ENCODE assay signal across 8 mouse cellular contexts in the genomic region with DNA sequence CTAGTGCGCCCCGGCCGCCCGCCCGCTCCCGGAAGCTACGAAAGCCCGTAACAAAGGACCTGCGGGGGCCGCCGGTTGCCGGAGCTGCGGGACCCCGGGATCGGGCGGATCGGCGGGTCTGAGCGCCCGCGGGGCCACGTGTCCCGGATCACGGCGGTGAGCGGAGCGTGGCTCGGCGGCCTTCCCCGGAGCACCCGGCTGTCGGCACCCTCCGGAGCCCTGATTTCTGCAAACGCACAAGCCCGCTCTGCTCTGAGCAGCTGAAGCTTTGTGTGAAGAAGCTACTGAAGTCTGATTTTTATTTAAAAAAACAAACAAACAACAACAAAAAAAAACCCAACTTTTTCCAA. TPM values are rescaled to one million over a fixed set of nuclear protein-coding genes. Genes with fewer than 3 reads are reported as not detected.
A peak's percentile ranks its signal among the peaks of the same experiment; 100 is the strongest.
DNase-seq lines count a peak whose midpoint lies in the region; ATAC-seq and TF ChIP-seq lines count a peak whose summit lies in the region.

No protein-coding gene starts in this region.

- no peak for TF ChIP-seq CTCF in C2C12 (IDR thresholded peaks at IDR 0.05; ENCODE audit: control insufficient read depth, insufficient read depth, insufficient read length)
- TF ChIP-seq CTCF in liver, embryonic 14.5 days (IDR thresholded peaks at IDR 0.05; ENCODE audit: low read depth) = no peak

- peak overlapping the region; percentile 91 for H3K27ac ChIP-seq in forebrain, embryonic 13.5 days
- peak overlapping the region; percentile 21 for H3K27ac ChIP-seq in liver, embryonic 14.5 days

- peak overlapping the region; percentile 91 for H3K9ac ChIP-seq in forebrain, embryonic 13.5 days
- H3K9ac ChIP-seq in liver, embryonic 14.5 days (replicated peaks) = peak overlapping the region; percentile 83

- DNase-seq in liver, embryonic 14.5 days (ENCODE audit: low read depth in 3 of 3, low spot score in 3 of 3) = no peak
- DNase-seq in ovary, postnatal 36 days (ENCODE audit: low spot score) = no peak
- DNase-seq in right cerebral cortex, postnatal 4 days = no peak
- no peak for DNase-seq in thymus, postnatal 36 days

- peak overlapping the region; percentile 93 for H3K4me3 ChIP-seq in erythroblast, embryonic 14.5 days (replicated peaks)
- H3K4me3 ChIP-seq in C2C12 (ENCODE audit: insufficient read depth, poor library complexity, severe bottlenecking) = peak overlapping the region; percentile 85
- peak overlapping the region; percentile 88 for H3K4me3 ChIP-seq in forebrain, embryonic 13.5 days
- peak overlapping the region; percentile 88 to 93 for H3K4me3 ChIP-seq in liver, embryonic 14.5 days (ENCODE audit: insufficient read depth in 1 of 2, low read depth in 2 of 2, low read length in 2 of 2)

- peak overlapping the region; percentile 83 for H3K4me2 ChIP-seq in forebrain, embryonic 13.5 days
- peak overlapping the region; percentile 67 for H3K4me2 ChIP-seq in liver, embryonic 14.5 days (ENCODE audit: low read depth)

- H3K36me3 ChIP-seq in erythroblast, embryonic 14.5 days (ENCODE audit: control insufficient read depth) = peaks cover 21% of the 10 kb centered on the region
- peaks cover 12% of the 10 kb centered on the region for H3K36me3 ChIP-seq in C2C12 (ENCODE audit: control insufficient read depth, insufficient read depth)
- H3K36me3 ChIP-seq in forebrain, embryonic 13.5 days (ENCODE audit: poor library complexity, severe bottlenecking) = peaks cover 21% of the 10 kb centered on the region; the same call in 1 of the 2 replicates
- H3K36me3 ChIP-seq in liver, embryonic 14.5 days (replicated peaks; ENCODE audit: control insufficient read depth, insufficient read depth, low read depth) = no peaks in the 10 kb centered on the region

- H3K79me3 ChIP-seq in C2C12 (ENCODE audit: low read depth) = peaks cover 57% of the 10 kb centered on the region

- H3K9me3 ChIP-seq in erythroblast, embryonic 14.5 days (ENCODE audit: control insufficient read depth, low read length) = no peaks in the 10 kb centered on the region
- no peaks in the 10 kb centered on the region for H3K9me3 ChIP-seq in forebrain, embryonic 13.5 days (replicated peaks)
- H3K9me3 ChIP-seq in liver, embryonic 14.5 days (ENCODE audit: control insufficient read depth, low read length) = no peaks in the 10 kb centered on the region

- no peak for TF ChIP-seq EP300 in liver, embryonic 14.5 days (IDR thresholded peaks at IDR 0.05; ENCODE audit: low read depth)

- no peak for ATAC-seq in erythroblast, adult 5-6 weeks (replicated peaks; ENCODE audit: low FRiP score, poor library complexity, severe bottlenecking)
- peak; percentile 75 for ATAC-seq in forebrain, embryonic 13.5 days
- peak; percentile 44; the same call in 1 of the 2 replicates for ATAC-seq in liver, embryonic 14.5 days (ENCODE audit: insufficient read depth)

- peaks cover 82% of the 10 kb centered on the region for H3K79me2 ChIP-seq in C2C12 (ENCODE audit: control insufficient read depth, insufficient read depth)

- H3K27me3 ChIP-seq in erythroblast, embryonic 14.5 days (ENCODE audit: control insufficient read depth) = no peaks in the 10 kb centered on the region
- H3K27me3 ChIP-seq in C2C12 (ENCODE audit: control insufficient read depth, insufficient read depth, insufficient read length) = no peaks in the 10 kb centered on the region
- no peaks in the 10 kb centered on the region for H3K27me3 ChIP-seq in forebrain, embryonic 13.5 days
- H3K27me3 ChIP-seq in liver, embryonic 14.5 days (ENCODE audit: control insufficient read depth, insufficient read depth, low read length) = no peaks in the 10 kb centered on the region

- peak overlapping the region; percentile 86 for H3ac ChIP-seq in C2C12 (ENCODE audit: control insufficient read depth, insufficient read length, low read depth)

- peaks cover 38% of the 10 kb centered on the region for H3K4me1 ChIP-seq in erythroblast, embryonic 14.5 days (ENCODE audit: control insufficient read depth)
- peaks cover 47% of the 10 kb centered on the region for H3K4me1 ChIP-seq in forebrain, embryonic 13.5 days
- peaks cover 8 to 9% of the 10 kb centered on the region in 2 experiments; a peak in 3 of 4 replicates for H3K4me1 ChIP-seq in liver, embryonic 14.5 days (replicated peaks; ENCODE audit: control insufficient read depth in 2 of 2, insufficient read depth in 2 of 2, low read length in 1 of 2)

- WGBS in forebrain, embryonic 13.5 days = under 1% methylated on average over 33 of the region's 35 CpGs
- WGBS in liver, embryonic 14.5 days (ENCODE audit: insufficient replicate concordance) = under 1% methylated on average over 35 of the region's 35 CpGs

TF ChIP-seq in C2C12, 6 proteins besides CTCF, POLR2A, EP300 and RAD21:
- no peak for TF ChIP-seq MYOD1 (IDR thresholded peaks at IDR 0.05; ENCODE audit: control insufficient read depth, insufficient read length, low read depth)
- TF ChIP-seq MAX (IDR thresholded peaks at IDR 0.05) = no peak
- no peak for TF ChIP-seq FOSL1 (IDR thresholded peaks at IDR 0.05; ENCODE audit: insufficient read depth, low read length, poor library complexity, severe bottlenecking)
- no peak for TF ChIP-seq CEBPB (IDR thresholded peaks at IDR 0.05; ENCODE audit: low read depth)
- TF ChIP-seq USF1 (IDR thresholded peaks at IDR 0.05; ENCODE audit: low read depth) = no peak
- TF ChIP-seq MYOG (IDR thresholded peaks at IDR 0.05; ENCODE audit: control insufficient read depth, extremely low read depth, insufficient read length) = no peak

RNA-seq across cellular contexts. Expression of a gene that starts 0.3 kb away (rescaled TPM):
- 0.74 and 0.83 TPM in 2 replicates for polyA plus RNA-seq in erythroblast, embryonic 14.5 days (2012)
- total RNA-seq in erythroblast, adult 5-6 weeks (2015; ENCODE audit: low replicate concordance) = 10.4 and 11.7 TPM in 2 replicates
- total RNA-seq in erythroblast, adult 5-6 weeks (2017; ENCODE audit: low replicate concordance) = 0.34 and 1.1 TPM in 2 replicates
- polyA plus RNA-seq in C2C12 (2012; fragmentation: generic; extraction: Trizol) = 5.5 TPM
- 28.8 and 32.9 TPM in 2 replicates for polyA plus RNA-seq in forebrain, embryonic 13.5 days (2015; fragmentation: Nextera tagmentation; extraction: Ambion mirVana)
- polyA plus RNA-seq in liver, embryonic 14.5 days (2012; rRNA removed) = 3.3 and 4.1 TPM in 2 replicates
- polyA plus RNA-seq in liver, embryonic 14.5 days (2014; fragmentation: Nextera tagmentation; extraction: Ambion mirVana) = 2.5 and 3.8 TPM in 2 replicates

RNA-seq across cellular contexts. Expression of a gene that starts 0.6 kb away (rescaled TPM):
- 0.02 and 0.03 TPM in 2 replicates for polyA plus RNA-seq in erythroblast, embryonic 14.5 days (2012)
- total RNA-seq in erythroblast, adult 5-6 weeks (2015; ENCODE audit: low replicate concordance) = 0.96 and 3.6 TPM in 2 replicates
- total RNA-seq in erythroblast, adult 5-6 weeks (2017; ENCODE audit: low replicate concordance) = 3.4 and 5.0 TPM in 2 replicates
- 3.1 TPM for polyA plus RNA-seq in C2C12 (2012; fragmentation: generic; extraction: Trizol)
- 7.2 and 9.7 TPM in 2 replicates for polyA plus RNA-seq in forebrain, embryonic 13.5 days (2015; fragmentation: Nextera tagmentation; extraction: Ambion mirVana)
- polyA plus RNA-seq in liver, embryonic 14.5 days (2012; rRNA removed) = 2.9 and 3.3 TPM in 2 replicates
- 3.5 and 4.1 TPM in 2 replicates for polyA plus RNA-seq in liver, embryonic 14.5 days (2014; fragmentation: Nextera tagmentation; extraction: Ambion mirVana)

RNA-seq across cellular contexts. Expression of a gene that starts 24.7 kb away (rescaled TPM):
- not detected in 2 replicates for polyA plus RNA-seq in erythroblast, embryonic 14.5 days (2012)
- not detected in 2 replicates for total RNA-seq in erythroblast, adult 5-6 weeks (2015; ENCODE audit: low replicate concordance)
- total RNA-seq in erythroblast, adult 5-6 weeks (2017; ENCODE audit: low replicate concordance) = not detected in 2 replicates
- polyA plus RNA-seq in C2C12 (2012; fragmentation: generic; extraction: Trizol) = 0.01 TPM
- polyA plus RNA-seq in forebrain, embryonic 13.5 days (2015; fragmentation: Nextera tagmentation; extraction: Ambion mirVana) = not detected in 2 replicates
- polyA plus RNA-seq in liver, embryonic 14.5 days (2012; rRNA removed) = not detected in 2 replicates
- polyA plus RNA-seq in liver, embryonic 14.5 days (2014; fragmentation: Nextera tagmentation; extraction: Ambion mirVana) = not detected in 2 replicates
